Mouse (Mus musculus): ENCODE data around the gene Cyb561d1. TPM values are rescaled to one million over a fixed set of nuclear protein-coding genes. Genes with fewer than 3 reads are reported as not detected.

Cyb561d1 gene
- polyA plus RNA-seq, 1 experiment from 2014 or later, result 4.3 TPM

DNA sequence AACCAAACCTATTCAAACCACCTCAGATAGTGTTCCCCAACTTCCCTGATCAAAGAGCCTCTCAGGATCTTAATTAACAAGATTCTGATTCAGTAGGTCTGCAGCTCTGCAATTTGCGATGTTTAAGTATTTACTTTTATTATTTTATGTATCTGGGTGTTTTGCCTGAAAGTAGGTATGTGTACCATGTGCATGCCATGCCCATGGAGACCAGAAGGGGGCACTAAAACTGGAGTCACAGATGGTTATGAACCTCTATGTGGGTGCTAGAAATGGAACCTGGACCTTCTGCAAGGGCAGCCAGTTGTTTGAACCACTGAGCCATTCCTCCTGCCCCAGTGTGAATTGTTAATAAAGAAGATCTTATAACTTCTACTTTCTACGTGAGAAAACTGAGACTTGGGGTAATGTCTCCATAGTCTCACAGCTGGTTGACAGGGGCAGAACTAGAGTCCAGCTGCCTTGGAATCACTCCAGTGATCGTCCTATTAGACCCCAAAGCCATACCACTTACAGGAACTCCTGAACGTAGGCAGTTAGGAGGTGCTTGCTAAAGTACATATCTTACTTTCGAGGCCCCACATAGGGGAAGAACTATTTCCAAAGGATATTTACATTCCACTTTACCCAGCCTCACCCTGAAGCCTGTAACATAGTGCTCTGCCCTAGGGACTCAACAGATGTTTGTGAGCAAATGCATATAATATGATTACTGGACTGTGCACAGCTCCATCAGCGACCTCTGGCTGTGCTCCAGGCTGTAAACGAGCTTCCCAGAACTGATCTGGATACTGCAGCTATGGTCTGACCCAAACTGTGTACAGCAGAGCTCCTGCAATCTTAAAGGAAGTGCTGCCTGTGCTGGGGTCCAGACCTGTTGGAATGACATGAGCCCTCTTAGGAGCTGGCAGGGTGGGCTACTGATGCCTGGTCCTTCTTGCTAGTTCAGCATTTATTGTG, 22.0 kb downstream of the Cyb561d1 start:
- ATAC-seq (ENCODE audit: low FRiP score), result no peak
- 80% methylated on average over 7 of the region's 7 CpGs for WGBS
- H3K27ac ChIP-seq, result no peak overlapping the region

DNA sequence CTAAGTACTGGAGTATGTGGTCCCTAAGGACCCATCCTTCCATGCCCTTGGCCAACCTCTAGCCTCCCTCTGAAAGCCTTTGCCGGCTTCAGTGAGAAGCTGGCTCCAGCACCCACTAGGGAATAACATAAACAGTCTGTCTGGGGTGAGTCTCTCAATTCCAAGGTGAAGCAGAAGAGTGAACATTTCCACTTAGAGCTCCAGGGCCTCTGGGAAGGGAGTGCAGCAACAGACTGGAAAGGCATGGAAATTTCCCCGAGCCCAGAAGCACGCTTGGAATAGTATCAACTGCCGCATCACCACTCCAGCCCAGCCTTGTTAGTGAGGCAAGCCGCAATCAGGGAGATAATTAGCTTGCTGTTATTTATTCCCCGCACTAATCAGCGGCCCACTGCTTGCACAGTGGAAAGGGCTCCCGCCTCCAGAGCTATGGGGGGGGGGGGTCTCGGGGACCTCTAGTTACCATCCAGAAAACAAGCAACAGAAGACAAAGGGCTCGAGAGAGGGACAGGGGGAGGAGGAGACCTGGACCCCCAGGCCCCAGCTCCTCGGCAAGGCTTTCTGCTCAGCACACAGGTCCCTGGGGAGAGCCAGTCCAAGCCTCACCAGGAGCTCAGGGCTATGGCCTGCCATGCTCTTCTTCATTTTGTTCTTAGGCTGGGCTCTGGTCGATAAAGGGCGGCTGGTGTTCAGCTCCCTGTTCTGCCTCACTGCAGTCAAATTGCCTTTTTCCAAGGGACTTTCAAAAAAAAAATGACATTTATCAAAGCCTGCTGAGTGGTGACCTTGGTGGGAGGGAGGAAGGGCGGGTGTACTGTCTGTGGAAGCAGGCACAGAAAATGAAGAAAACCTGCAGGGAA, 26.1 kb downstream of the Cyb561d1 start:
- Histone ChIP-seq H3K4me3 (replicated peaks) (no peak overlapping the region; the same call in 1 of the 2 replicates), H3K9me3 (no peaks in the 10 kb centered on the region), H3K9ac (peak overlapping the region; percentile 22; the same call in 1 of the 2 replicates), H3K36me3 (replicated peaks) (no peaks in the 10 kb centered on the region), H3K27ac (peak overlapping the region; percentile 88), H3K4me1 (peaks cover 26% of the 10 kb centered on the region), H3K4me2 (peak overlapping the region; percentile 37), H3K27me3 (peaks cover 10% of the 10 kb centered on the region)
- WGBS, result 17% methylated on average over 14 of the region's 14 CpGs
- peak; percentile 93 for ATAC-seq (ENCODE audit: low FRiP score)

More for the DNA sequence above, 22.0 kb downstream of the Cyb561d1 start:
- Histone ChIP-seq H3K9ac (no peak overlapping the region), H3K4me3 (replicated peaks) (no peak overlapping the region), H3K9me3 (no peaks in the 10 kb centered on the region), H3K27me3 (0 out of 2 replicates have a peak, but pooled peaks cover 4% of the 10 kb centered on the region), H3K36me3 (replicated peaks) (no peaks in the 10 kb centered on the region), H3K4me1 (peaks cover 26% of the 10 kb centered on the region), H3K4me2 (no peak overlapping the region)

GRCm38 (mm10) chr3:108169199-108169598, 31.8 kb downstream of the Cyb561d1 start:
- Histone ChIP-seq H3K9me3 (no peaks in the 10 kb centered on the region), H3K4me3 (replicated peaks) (no peak overlapping the region), H3K36me3 (replicated peaks) (no peaks in the 10 kb centered on the region), H3K27ac (no peak overlapping the region), H3K4me2 (no peak overlapping the region), H3K4me1 (peaks cover 49% of the 10 kb centered on the region), H3K27me3 (peaks cover 23% of the 10 kb centered on the region), H3K9ac (0 out of 2 replicates have a peak overlapping the region, but pooled peaks have one; percentile 30)
- WGBS, result 42% methylated on average over 3 of the region's 3 CpGs
- no peak for ATAC-seq (ENCODE audit: low FRiP score)

- Histone ChIP-seq H3K4me3 (replicated peaks) (no peak overlapping the region), H3K4me2 (no peak overlapping the region)
- ATAC-seq (ENCODE audit: low FRiP score), result no peak
Observed at GRCm38 (mm10) chr3:108167499-108167898, 33.5 kb downstream of the Cyb561d1 start.

GRCm38 (mm10) chr3:108166486-108167211, 34.4 kb downstream of the Cyb561d1 start:
- no peak overlapping the region for H3K4me3 ChIP-seq (replicated peaks)
- peaks cover 13% of the 10 kb centered on the region for H3K27me3 ChIP-seq
- no peak overlapping the region for H3K9ac ChIP-seq
- H3K27ac ChIP-seq, result peak overlapping the region; percentile 79
- 4% methylated on average over 10 of the region's 11 CpGs for WGBS
- H3K9me3 ChIP-seq, result no peaks in the 10 kb centered on the region
- H3K36me3 ChIP-seq (replicated peaks), result no peaks in the 10 kb centered on the region
- ATAC-seq (ENCODE audit: low FRiP score), result peak; percentile 84
- H3K4me1 ChIP-seq, result peaks cover 48% of the 10 kb centered on the region
- H3K4me2 ChIP-seq, result peak overlapping the region; percentile 21; the same call in 1 of the 2 replicates

More at GRCm38 (mm10) chr3:108167499-108167898, 33.5 kb downstream of the Cyb561d1 start:
- H3K9ac ChIP-seq, result no peak overlapping the region
- no peaks in the 10 kb centered on the region for H3K36me3 ChIP-seq (replicated peaks)
- H3K27ac ChIP-seq, result 0 out of 2 replicates have a peak overlapping the region, but pooled peaks have one; percentile 31
- H3K27me3 ChIP-seq, result peaks cover 16% of the 10 kb centered on the region
- H3K4me1 ChIP-seq, result peaks cover 48% of the 10 kb centered on the region
- no peaks in the 10 kb centered on the region for H3K9me3 ChIP-seq
- 33% methylated on average over 14 of the region's 14 CpGs for WGBS

GRCm38 (mm10) chr3:108165532-108166315, 35.3 kb downstream of the Cyb561d1 start:
- peak; percentile 13; the same call in 1 of the 2 replicates for ATAC-seq (ENCODE audit: low FRiP score)
- no peak overlapping the region for H3K9ac ChIP-seq
- H3K27me3 ChIP-seq, result peaks cover 13% of the 10 kb centered on the region
- H3K27ac ChIP-seq, result peak overlapping the region; percentile 79
- no peaks in the 10 kb centered on the region for H3K36me3 ChIP-seq (replicated peaks)
- peaks cover 48% of the 10 kb centered on the region for H3K4me1 ChIP-seq
- H3K4me3 ChIP-seq (replicated peaks), result no peak overlapping the region
- no peaks in the 10 kb centered on the region for H3K9me3 ChIP-seq
- peak overlapping the region; percentile 6; the same call in 1 of the 2 replicates for H3K4me2 ChIP-seq
- WGBS, result 20% methylated on average over 10 of the region's 10 CpGs

- 18% methylated on average over 9 of the region's 9 CpGs for WGBS
- Histone ChIP-seq H3K9me3 (no peaks in the 10 kb centered on the region), H3K4me2 (peak overlapping the region; percentile 34), H3K27me3 (peaks cover 13% of the 10 kb centered on the region), H3K9ac (no peak overlapping the region), H3K4me3 (replicated peaks) (no peak overlapping the region), H3K27ac (no peak overlapping the region), H3K36me3 (replicated peaks) (no peaks in the 10 kb centered on the region), H3K4me1 (peaks cover 48% of the 10 kb centered on the region)
- ATAC-seq (ENCODE audit: low FRiP score), result peak; percentile 72
Observed at GRCm38 (mm10) chr3:108164807-108165206, 36.2 kb downstream of the Cyb561d1 start.

DNA sequence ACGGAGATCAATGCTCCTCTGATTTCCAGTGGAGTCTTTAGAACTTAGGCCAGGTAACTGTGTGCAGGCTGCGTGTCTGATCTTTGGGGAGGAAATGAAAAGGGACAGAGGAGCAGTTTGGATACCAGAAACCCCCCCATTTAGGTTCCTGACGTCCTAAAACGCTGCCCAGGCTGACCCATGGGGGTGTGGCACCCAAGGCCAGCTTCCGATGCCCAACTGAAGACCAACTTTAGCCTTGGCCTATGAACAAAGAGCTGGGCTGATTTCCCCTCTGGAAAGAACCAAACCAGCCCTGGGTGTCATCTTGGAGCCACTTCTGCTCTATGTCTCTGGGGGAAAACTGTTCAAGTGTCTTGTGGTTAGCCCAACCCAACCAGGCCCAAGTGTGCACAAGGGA, 36.9 kb downstream of the Cyb561d1 start:
- H3K27me3 ChIP-seq, result peaks cover 13% of the 10 kb centered on the region
- no peak overlapping the region for H3K9ac ChIP-seq
- no peak overlapping the region for H3K27ac ChIP-seq
- no peaks in the 10 kb centered on the region for H3K9me3 ChIP-seq
- 72% methylated on average over 5 of the region's 5 CpGs for WGBS
- no peak overlapping the region for H3K4me2 ChIP-seq
- peaks cover 46% of the 10 kb centered on the region for H3K4me1 ChIP-seq
- no peaks in the 10 kb centered on the region for H3K36me3 ChIP-seq (replicated peaks)
- ATAC-seq (ENCODE audit: low FRiP score), result no peak
- no peak overlapping the region for H3K4me3 ChIP-seq (replicated peaks)

GRCm38 (mm10) chr3:108158383-108159037, 42.5 kb downstream of the Cyb561d1 start:
- WGBS, result 52% methylated on average over 9 of the region's 9 CpGs
- Histone ChIP-seq H3K4me2 (no peak overlapping the region), H3K9ac (no peak overlapping the region), H3K36me3 (replicated peaks) (no peaks in the 10 kb centered on the region), H3K9me3 (no peaks in the 10 kb centered on the region), H3K4me3 (replicated peaks) (no peak overlapping the region), H3K27ac (peak overlapping the region; percentile 62), H3K27me3 (no peaks in the 10 kb centered on the region; the same call in 1 of the 2 replicates), H3K4me1 (peaks cover 20% of the 10 kb centered on the region)
- ATAC-seq (ENCODE audit: low FRiP score), result peak; percentile 39; the same call in 1 of the 2 replicates

DNA sequence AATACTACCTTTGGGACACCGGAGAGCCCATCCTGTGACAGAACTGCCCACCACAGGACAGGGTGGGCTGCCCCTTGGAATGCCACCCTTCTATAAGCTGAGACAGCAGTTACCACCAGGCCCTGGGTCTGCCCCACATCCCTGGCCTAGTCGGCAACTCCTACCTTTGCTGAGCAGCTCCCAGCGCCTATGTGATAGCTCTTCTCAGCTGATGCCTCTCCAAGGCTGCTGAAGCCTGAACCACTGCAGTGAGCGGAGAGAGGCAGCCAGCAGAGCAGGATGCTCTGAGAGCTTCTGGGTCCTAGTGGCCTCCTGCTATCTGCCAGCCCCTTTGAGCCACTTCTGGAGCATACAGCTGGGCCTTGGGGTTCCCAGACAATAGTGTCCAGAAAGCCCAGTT, 46.4 kb downstream of the Cyb561d1 start, which contains the start of gene Gpr61:
Gene Gpr61 (minus strand): TSS at position 227 of the 400 bp plus-strand sequence.
- H3K4me1 ChIP-seq, result peaks cover 20% of the 10 kb centered on the region
- ATAC-seq (ENCODE audit: low FRiP score), result no peak
- H3K27ac ChIP-seq, result no peak within 1 kb of the TSS
- WGBS, result 50% methylated on average over 4 of the region's 4 CpGs
- H3K36me3 ChIP-seq (replicated peaks), result no peaks in the 10 kb centered on the region
- H3K9ac ChIP-seq, result no peak within 1 kb of the TSS
- no peaks in the 10 kb centered on the region for H3K9me3 ChIP-seq
- H3K4me2 ChIP-seq, result no peak within 1 kb of the TSS
- no peaks in the 10 kb centered on the region for H3K27me3 ChIP-seq
- no peak within 1 kb of the TSS for H3K4me3 ChIP-seq (replicated peaks)
